Mouse (Mus musculus): ENCODE data around the gene Vrk3. TPM values are rescaled to one million over a fixed set of nuclear protein-coding genes. Genes with fewer than 3 reads are reported as not detected.
A peak's percentile ranks its signal among the peaks of the same experiment; 100 is the strongest.

Vrk3 gene
- total and polyA plus RNA-seq, 2 experiments from 2014 or later, result 18.7 to 31.1 TPM

DNA sequence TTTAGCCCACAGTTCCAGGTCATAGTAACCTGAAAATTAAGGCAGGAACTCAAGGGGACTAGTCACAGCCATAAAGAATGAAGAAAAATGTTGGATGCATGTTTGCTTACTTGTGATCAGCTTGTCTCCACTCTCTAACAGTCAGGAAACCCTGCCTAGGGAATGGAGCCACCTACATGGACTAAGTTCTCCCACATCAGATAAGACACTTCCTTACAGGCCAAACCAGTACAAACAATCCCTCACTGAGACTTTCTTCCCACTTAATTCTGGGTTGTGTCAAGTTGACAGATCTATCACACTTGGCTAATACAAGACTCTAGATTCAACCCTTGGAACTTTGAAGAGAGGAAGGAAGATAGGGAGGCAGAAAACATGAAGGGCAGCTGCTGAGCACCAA lies 12.2 kb downstream of the Vrk3 start:
- peaks cover 59% of the 10 kb centered on the region for H3K36me3 ChIP-seq (ENCODE audit: insufficient read depth)
- no peak for TF ChIP-seq CTCF (IDR thresholded peaks at IDR 0.05; ENCODE audit: low read depth)
- DNase-seq (no peak), ATAC-seq (no peak)
- no peak overlapping the region for H3K27ac ChIP-seq (ENCODE audit: low read depth, low read length)
- no peak overlapping the region for H3K4me2 ChIP-seq (ENCODE audit: low read depth)
- no peaks in the 10 kb centered on the region for H3K27me3 ChIP-seq (ENCODE audit: insufficient read depth, low read length)
- no peaks in the 10 kb centered on the region for H3K4me1 ChIP-seq (ENCODE audit: insufficient read depth)
- H3K4me3 ChIP-seq (ENCODE audit: low read depth, low read length), result no peak overlapping the region
- no peaks in the 10 kb centered on the region for H3K9me3 ChIP-seq (ENCODE audit: low read length)
- H3K9ac ChIP-seq, result no peak overlapping the region

DNA sequence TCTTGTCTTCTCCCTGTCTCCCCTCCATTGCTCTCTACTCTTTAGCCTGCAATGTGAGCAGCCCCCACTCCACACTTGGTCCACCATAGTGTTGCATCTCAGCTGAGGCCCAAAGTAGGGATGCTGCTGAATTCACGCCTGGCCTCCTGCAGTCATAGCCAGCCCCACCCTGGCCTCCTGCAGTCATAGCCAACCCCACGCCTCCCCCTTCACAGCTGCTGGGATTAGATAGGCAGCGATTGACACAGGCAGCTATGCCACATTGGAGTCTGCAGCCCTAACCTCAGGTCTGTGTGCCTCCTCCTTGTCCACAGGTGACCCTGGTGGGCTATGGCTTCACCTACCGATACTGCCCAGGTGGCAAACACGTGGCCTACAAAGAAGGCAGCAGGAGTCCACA lies 19.9 kb downstream of the Vrk3 start:
- H3K4me3 ChIP-seq (ENCODE audit: low read depth, low read length), result no peak overlapping the region
- peaks cover 42% of the 10 kb centered on the region for H3K36me3 ChIP-seq (ENCODE audit: insufficient read depth)
- no peak overlapping the region for H3K4me2 ChIP-seq (ENCODE audit: low read depth)
- no peak for DNase-seq
- no peaks in the 10 kb centered on the region for H3K4me1 ChIP-seq (ENCODE audit: insufficient read depth)
- no peak overlapping the region for H3K27ac ChIP-seq (ENCODE audit: low read depth, low read length)
- no peak for ATAC-seq
- H3K9ac ChIP-seq, result no peak overlapping the region
- TF ChIP-seq CTCF (IDR thresholded peaks at IDR 0.05; ENCODE audit: low read depth), result no peak
- H3K9me3 ChIP-seq (ENCODE audit: low read length), result no peaks in the 10 kb centered on the region
- WGBS, result 91% methylated on average over 5 of the region's 5 CpGs
- H3K27me3 ChIP-seq (ENCODE audit: insufficient read depth, low read length), result no peaks in the 10 kb centered on the region

DNA sequence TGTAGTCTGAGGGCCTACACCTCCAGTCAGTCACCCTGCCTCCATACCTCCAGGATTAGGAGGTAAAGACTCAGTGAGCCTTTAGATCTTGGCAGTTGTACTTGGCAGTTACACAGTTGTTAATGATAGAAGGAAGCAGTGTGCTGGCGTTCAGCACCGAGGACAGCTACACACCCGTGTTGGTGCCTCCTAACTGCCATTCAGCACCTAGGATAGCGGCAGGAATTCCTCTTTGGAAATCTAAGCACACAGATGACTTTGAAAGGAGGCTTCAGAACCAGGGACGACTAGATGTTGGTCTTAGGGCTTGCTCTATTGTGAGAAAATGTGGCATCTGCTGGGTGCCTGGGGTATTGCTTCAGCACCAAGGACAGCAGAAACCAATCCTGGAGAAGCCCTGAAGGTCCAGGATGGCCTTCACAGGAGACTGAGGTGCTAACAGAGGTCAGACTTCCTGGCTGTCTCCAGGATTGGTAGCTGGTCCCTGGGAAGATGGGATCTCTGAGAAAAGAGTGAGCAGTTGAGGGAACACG lies 21.9 kb downstream of the Vrk3 start:
- Histone ChIP-seq H3K36me3 (ENCODE audit: insufficient read depth) (peaks cover 47% of the 10 kb centered on the region), H3K4me2 (ENCODE audit: low read depth) (no peak overlapping the region), H3K4me1 (ENCODE audit: insufficient read depth) (no peaks in the 10 kb centered on the region), H3K9ac (no peak overlapping the region), H3K27ac (ENCODE audit: low read depth, low read length) (no peak overlapping the region), H3K27me3 (ENCODE audit: insufficient read depth, low read length) (no peaks in the 10 kb centered on the region), H3K9me3 (ENCODE audit: low read length) (no peaks in the 10 kb centered on the region), H3K4me3 (ENCODE audit: low read depth, low read length) (no peak overlapping the region)
- 13% methylated on average over 6 of the region's 6 CpGs for WGBS
- TF ChIP-seq CTCF (IDR thresholded peaks at IDR 0.05; ENCODE audit: low read depth), result 0 out of 2 replicates have a peak, but pooled peaks have one; percentile 5
- no peak for ATAC-seq
- DNase-seq, result peak; percentile 30

DNA sequence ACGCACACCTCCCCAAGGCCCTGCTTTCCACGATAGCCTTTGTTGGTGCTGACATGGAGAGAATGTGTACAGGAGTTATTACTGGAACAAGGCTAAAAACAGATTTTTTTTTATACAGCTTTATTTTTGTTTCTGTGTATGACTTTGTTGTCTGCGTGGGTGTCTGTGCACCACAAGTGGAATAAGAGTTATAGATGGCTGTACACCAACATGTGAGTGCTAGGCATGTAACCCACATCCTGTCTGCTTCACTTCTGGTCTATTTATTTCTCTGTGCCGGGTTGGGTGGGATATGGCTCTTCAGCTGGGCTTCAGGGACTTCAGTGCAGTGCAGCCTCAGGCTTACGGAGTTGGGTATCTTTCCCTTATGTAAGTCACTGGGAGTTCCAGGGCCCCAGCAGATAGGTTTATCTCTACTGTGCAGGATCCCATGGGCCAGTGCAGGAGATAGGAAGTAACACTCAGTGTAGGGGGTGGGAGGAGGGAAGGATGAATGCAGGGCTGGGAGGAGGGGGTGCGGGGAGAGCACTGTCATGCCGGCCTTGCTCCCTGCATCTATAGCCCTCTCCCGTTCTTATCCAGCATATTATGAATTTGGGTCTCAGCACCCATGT lies 24.5 kb downstream of the Vrk3 start:
- Histone ChIP-seq H3K27me3 (ENCODE audit: insufficient read depth, low read length) (no peaks in the 10 kb centered on the region), H3K4me1 (ENCODE audit: insufficient read depth) (no peaks in the 10 kb centered on the region), H3K36me3 (ENCODE audit: insufficient read depth) (peaks cover 54% of the 10 kb centered on the region), H3K9me3 (ENCODE audit: low read length) (no peaks in the 10 kb centered on the region), H3K27ac (ENCODE audit: low read depth, low read length) (no peak overlapping the region), H3K4me3 (ENCODE audit: low read depth, low read length) (no peak overlapping the region), H3K9ac (no peak overlapping the region), H3K4me2 (ENCODE audit: low read depth) (no peak overlapping the region)
- 93% methylated on average over 8 of the region's 8 CpGs for WGBS
- no peak for TF ChIP-seq CTCF (IDR thresholded peaks at IDR 0.05; ENCODE audit: low read depth)
- ATAC-seq (no peak), DNase-seq (no peak)

DNA sequence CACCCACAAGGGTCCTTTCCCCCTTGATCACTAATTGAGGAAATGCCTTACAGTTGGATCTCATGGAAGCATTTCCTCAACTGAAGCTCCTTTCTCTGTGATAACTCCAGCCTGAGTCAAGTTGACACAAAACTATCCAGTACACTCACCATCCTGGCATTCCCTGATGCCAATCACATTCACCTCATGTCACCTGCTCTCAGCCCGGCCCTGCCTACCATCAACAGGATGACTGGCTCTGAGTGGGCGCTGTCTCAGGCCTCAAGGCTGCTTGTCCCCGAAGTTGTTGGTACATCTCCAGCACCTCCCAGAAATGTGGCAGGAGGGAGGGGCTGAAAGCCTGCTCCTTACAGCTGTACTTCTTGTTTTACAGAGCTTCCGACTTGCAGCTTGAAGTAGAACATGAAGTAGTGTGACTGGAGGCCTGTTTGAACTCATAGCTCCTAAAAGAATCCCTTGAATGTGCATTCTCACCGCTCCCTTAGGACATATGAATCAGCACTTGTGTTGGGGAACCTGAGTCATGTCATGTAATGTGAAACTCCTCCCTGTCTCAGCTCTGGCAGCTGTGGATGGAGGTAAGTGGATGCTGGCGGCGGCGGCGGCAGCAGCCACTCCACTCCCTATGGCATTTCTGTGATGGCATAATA lies 28.8 kb downstream of the Vrk3 start:
- no peak overlapping the region for H3K9ac ChIP-seq
- no peak for TF ChIP-seq CTCF (IDR thresholded peaks at IDR 0.05; ENCODE audit: low read depth)
- no peak overlapping the region for H3K4me2 ChIP-seq (ENCODE audit: low read depth)
- H3K9me3 ChIP-seq (ENCODE audit: low read length), result no peaks in the 10 kb centered on the region
- no peaks in the 10 kb centered on the region for H3K27me3 ChIP-seq (ENCODE audit: insufficient read depth, low read length)
- H3K4me3 ChIP-seq (ENCODE audit: low read depth, low read length), result no peak overlapping the region
- no peak overlapping the region for H3K27ac ChIP-seq (ENCODE audit: low read depth, low read length)
- no peaks in the 10 kb centered on the region for H3K4me1 ChIP-seq (ENCODE audit: insufficient read depth)
- peaks cover 30% of the 10 kb centered on the region; the same call in 1 of the 2 replicates for H3K36me3 ChIP-seq (ENCODE audit: insufficient read depth)
- DNase-seq (no peak), ATAC-seq (no peak)
- 90% methylated on average over 9 of the region's 9 CpGs for WGBS

DNA sequence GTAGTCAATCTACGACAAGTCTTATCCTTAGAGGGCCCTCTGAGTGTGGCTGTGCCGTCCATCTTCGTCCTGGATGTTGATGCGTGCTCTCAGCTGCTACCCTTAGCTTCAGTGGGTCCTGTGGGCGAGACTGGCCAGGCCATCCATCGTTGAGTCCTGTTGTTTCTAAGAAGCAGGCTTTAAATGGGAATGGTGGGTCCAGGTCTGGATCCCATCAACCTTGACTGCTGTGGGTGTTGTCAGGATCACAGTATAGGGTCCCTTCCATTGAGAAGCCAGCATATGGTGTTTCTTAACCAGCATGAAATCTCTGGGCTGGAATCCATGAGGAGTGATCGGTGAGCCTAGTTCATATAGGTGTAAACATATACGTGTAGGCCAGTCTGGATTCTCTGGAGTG lies 31.9 kb downstream of the Vrk3 start:
- no peak overlapping the region for H3K9ac ChIP-seq
- no peak for TF ChIP-seq CTCF (IDR thresholded peaks at IDR 0.05; ENCODE audit: low read depth)
- WGBS, result 90% methylated on average over 8 of the region's 8 CpGs

DNA sequence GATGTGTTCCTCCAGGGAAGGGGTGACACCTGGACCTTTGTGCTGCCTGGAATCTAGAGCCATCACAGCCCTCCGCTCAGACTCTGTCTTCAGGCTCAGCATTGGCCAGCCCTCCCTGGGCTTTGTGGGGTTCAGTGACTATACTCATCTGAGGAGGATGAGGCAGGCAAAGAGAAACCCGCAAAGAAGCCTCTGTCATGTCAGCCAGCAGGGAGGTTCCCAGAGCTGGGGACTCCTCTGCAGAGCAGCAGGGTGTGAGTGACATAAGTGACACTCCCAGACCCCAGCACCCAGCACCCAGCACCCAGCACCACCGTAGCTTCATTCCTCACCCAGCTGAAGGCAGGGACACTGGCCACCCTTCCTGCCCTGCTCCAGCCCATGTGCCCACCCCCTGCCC lies 41.3 kb downstream of the Vrk3 start:
- no peak for TF ChIP-seq CTCF (IDR thresholded peaks at IDR 0.05; ENCODE audit: low read depth)
- ATAC-seq (no peak), DNase-seq (no peak)
- Histone ChIP-seq H3K9me3 (ENCODE audit: low read length) (no peaks in the 10 kb centered on the region), H3K36me3 (ENCODE audit: insufficient read depth) (no peaks in the 10 kb centered on the region), H3K4me1 (ENCODE audit: insufficient read depth) (no peaks in the 10 kb centered on the region), H3K4me2 (ENCODE audit: low read depth) (no peak overlapping the region), H3K4me3 (ENCODE audit: low read depth, low read length) (no peak overlapping the region), H3K27ac (ENCODE audit: low read depth, low read length) (no peak overlapping the region), H3K27me3 (ENCODE audit: insufficient read depth, low read length) (no peaks in the 10 kb centered on the region), H3K9ac (no peak overlapping the region)
- 84% methylated on average over 3 of the region's 3 CpGs for WGBS

More for the DNA sequence above, 31.9 kb downstream of the Vrk3 start:
- ATAC-seq (no peak), DNase-seq (no peak)
- Histone ChIP-seq H3K4me1 (ENCODE audit: insufficient read depth) (no peaks in the 10 kb centered on the region), H3K36me3 (ENCODE audit: insufficient read depth) (peaks cover 20% of the 10 kb centered on the region; the same call in 1 of the 2 replicates), H3K27me3 (ENCODE audit: insufficient read depth, low read length) (no peaks in the 10 kb centered on the region), H3K4me2 (ENCODE audit: low read depth) (no peak overlapping the region), H3K4me3 (ENCODE audit: low read depth, low read length) (no peak overlapping the region), H3K9me3 (ENCODE audit: low read length) (no peaks in the 10 kb centered on the region), H3K27ac (ENCODE audit: low read depth, low read length) (no peak overlapping the region)
